Mouse (Mus musculus) heart, postnatal 36 days (tissue): Measurements from ENCODE around the gene Gtdc1. TPM values are rescaled to one million over a fixed set of nuclear protein-coding genes. Genes with fewer than 3 reads are reported as not detected.
"Not testable (repeated sequence)": the region's sequence is repeated elsewhere in the genome, so short reads cannot be mapped to it uniquely, and the experiment has no call there.

Experiments
- DNase-seq, 2 experiments: peaks; one replicate each; pipeline ENCODE4 v3.0.0; 2021 to 2022
- intact Hi-C: fragments of 180-260 bp; cut with DNase I; formaldehyde crosslinking; loops from one replicate; pipeline ENCODE4 v1.15.1; 2025
- total RNA-seq, 2 experiments: library from RNA; stranded (reverse); gene quantifications; 2 replicates each; pipeline ENCODE4 v1.2.3; 2021

The Gtdc1 gene
- total RNA-seq, 2 experiments from 2014 or later = 14.3 to 21.3 TPM

- intact Hi-C loops = no loop called here
- DNase-seq = no peak
These were observed 302.3 kb downstream of the Gtdc1 start for GRCm38 (mm10) chr2:44625154-44625553.

- DNase-seq = no peak
- intact Hi-C loops = no loop called here
These were observed 305.0 kb downstream of the Gtdc1 start for GRCm38 (mm10) chr2:44622471-44622870.

GRCm38 (mm10) chr2:44599653-44600052, 327.8 kb downstream of the Gtdc1 start:
- intact Hi-C loops, DNase-seq: not testable (repeated sequence)

- intact Hi-C loops = no loop called here
These were observed 333.2 kb downstream of the Gtdc1 start for GRCm38 (mm10) chr2:44594276-44594675.

GRCm38 (mm10) chr2:44590881-44591280, 336.6 kb downstream of the Gtdc1 start:
- no peak for DNase-seq

More at GRCm38 (mm10) chr2:44594276-44594675, 333.2 kb downstream of the Gtdc1 start:
- no peak for DNase-seq

GRCm38 (mm10) chr2:44584061-44584460, 343.4 kb downstream of the Gtdc1 start:
- no peak for DNase-seq
- intact Hi-C loops = no loop called here

More at GRCm38 (mm10) chr2:44590881-44591280, 336.6 kb downstream of the Gtdc1 start:
- intact Hi-C loops = no loop called here

GRCm38 (mm10) chr2:44583491-44583890, 344.0 kb downstream of the Gtdc1 start:
- intact Hi-C loops = no loop called here
- DNase-seq = no peak

- intact Hi-C loops = loop anchor here (10.0 kb wide), 2 partner anchors 237 to 1873 kb away; no protein-coding TSS in a partner anchor
- DNase-seq = no peak
These were observed 355.6 kb downstream of the Gtdc1 start for GRCm38 (mm10) chr2:44571810-44572209.

- peak in 1 of 2 experiments; percentile 8 for DNase-seq
- intact Hi-C loops = loop anchor here (10.0 kb wide), 2 partner anchors 236 to 1874 kb away; no protein-coding TSS in a partner anchor
These were observed 356.3 kb downstream of the Gtdc1 start for GRCm38 (mm10) chr2:44571156-44571555.

- intact Hi-C loops = no loop called here
- no peak for DNase-seq
These were observed 358.1 kb downstream of the Gtdc1 start for GRCm38 (mm10) chr2:44569140-44569952.

GRCm38 (mm10) chr2:44564776-44565692, 362.4 kb downstream of the Gtdc1 start:
- no peak for DNase-seq
- intact Hi-C loops = no loop called here

GRCm38 (mm10) chr2:44561789-44562188, 365.7 kb downstream of the Gtdc1 start:
- intact Hi-C loops = no loop called here
- DNase-seq = no peak

GRCm38 (mm10) chr2:44559242-44559944, 368.1 kb downstream of the Gtdc1 start:
- intact Hi-C loops = loop anchor here (10.0 kb wide), 2 partner anchors 365 to 555 kb away; partner anchors contain the start of genes Gtdc1 and Zeb2
- no peak for DNase-seq

GRCm38 (mm10) chr2:44557669-44558281, 369.7 kb downstream of the Gtdc1 start:
- DNase-seq = peak in 1 of 2 experiments; percentile 21
- intact Hi-C loops = loop anchor here (10.0 kb wide), 2 partner anchors 367 to 557 kb away; partner anchors contain the start of genes Gtdc1 and Zeb2

- peak; percentile 32 to 48 for DNase-seq
- intact Hi-C loops = loop anchor here (10.0 kb wide), 2 partner anchors 368 to 558 kb away; partner anchors contain the start of genes Gtdc1 and Zeb2
These were observed 370.4 kb downstream of the Gtdc1 start for GRCm38 (mm10) chr2:44556861-44557592.

- intact Hi-C loops = loop anchor here (10.0 kb wide), 2 partner anchors 370 to 560 kb away; partner anchors contain the start of genes Gtdc1 and Zeb2
- DNase-seq = no peak
These were observed 372.7 kb downstream of the Gtdc1 start for GRCm38 (mm10) chr2:44554716-44555115.

GRCm38 (mm10) chr2:44549311-44549710, 378.1 kb downstream of the Gtdc1 start:
- intact Hi-C loops = no loop called here

GRCm38 (mm10) chr2:44542775-44543174, 384.7 kb downstream of the Gtdc1 start:
- DNase-seq = no peak

More at GRCm38 (mm10) chr2:44549311-44549710, 378.1 kb downstream of the Gtdc1 start:
- DNase-seq = no peak

GRCm38 (mm10) chr2:44541726-44542125, 385.7 kb downstream of the Gtdc1 start:
- intact Hi-C loops = no loop called here
- DNase-seq = no peak

More at GRCm38 (mm10) chr2:44542775-44543174, 384.7 kb downstream of the Gtdc1 start:
- intact Hi-C loops = no loop called here
